Mouse (Mus musculus) embryonic fibroblast, embryonic 13.5 days (primary cell): ENCODE measurements around the gene Liph. TPM values are rescaled to one million over a fixed set of nuclear protein-coding genes. Genes with fewer than 3 reads are reported as not detected.
"Not testable (repeated sequence)": the region's sequence is repeated elsewhere in the genome, so short reads cannot be mapped to it uniquely, and the experiment has no call there.

ENCODE experiments used
- H3K27ac ChIP-seq: 2 replicates; pipeline ENCODE4 v1.5.1; 2012; ENCODE audit warnings: low read length, control low read depth, inconsistent platforms; ENCODE audit not compliant: insufficient read depth
- H3K4me1 ChIP-seq: 2 replicates; pipeline ENCODE4 v1.6.1; 2011; ENCODE audit warnings: low read length; ENCODE audit not compliant: control insufficient read depth, insufficient read depth
- H3K4me3 ChIP-seq: 2 replicates; pipeline ENCODE4 v1.5.1; 2011; ENCODE audit warnings: mild to moderate bottlenecking, control low read depth, low read length; ENCODE audit not compliant: insufficient read depth
- CTCF ChIP-seq: IDR thresholded peaks from 2 replicates; pipeline ENCODE4 v1.5.1; 2011; ENCODE audit warnings: mild to moderate bottlenecking, control low read depth, low read length, moderate library complexity, borderline replicate concordance; ENCODE audit not compliant: insufficient read depth
- POLR2A ChIP-seq: IDR thresholded peaks from 2 replicates; pipeline ENCODE4 v1.6.1; 2011; ENCODE audit warnings: low read depth, mild to moderate bottlenecking, control low read depth, low read length, moderate library complexity
- polyA plus RNA-seq: library from polyadenylated mRNA; stranded (reverse); fragments of >200 nt; gene quantifications from 2 replicates; pipeline ENCODE4 v1.2.4, GENCODE M21; 2011; ENCODE audit warnings: low read depth; ENCODE audit not compliant: missing spikeins, insufficient read length

Gene Liph
- polyA plus RNA-seq, 1 experiment: not detected

DNA sequence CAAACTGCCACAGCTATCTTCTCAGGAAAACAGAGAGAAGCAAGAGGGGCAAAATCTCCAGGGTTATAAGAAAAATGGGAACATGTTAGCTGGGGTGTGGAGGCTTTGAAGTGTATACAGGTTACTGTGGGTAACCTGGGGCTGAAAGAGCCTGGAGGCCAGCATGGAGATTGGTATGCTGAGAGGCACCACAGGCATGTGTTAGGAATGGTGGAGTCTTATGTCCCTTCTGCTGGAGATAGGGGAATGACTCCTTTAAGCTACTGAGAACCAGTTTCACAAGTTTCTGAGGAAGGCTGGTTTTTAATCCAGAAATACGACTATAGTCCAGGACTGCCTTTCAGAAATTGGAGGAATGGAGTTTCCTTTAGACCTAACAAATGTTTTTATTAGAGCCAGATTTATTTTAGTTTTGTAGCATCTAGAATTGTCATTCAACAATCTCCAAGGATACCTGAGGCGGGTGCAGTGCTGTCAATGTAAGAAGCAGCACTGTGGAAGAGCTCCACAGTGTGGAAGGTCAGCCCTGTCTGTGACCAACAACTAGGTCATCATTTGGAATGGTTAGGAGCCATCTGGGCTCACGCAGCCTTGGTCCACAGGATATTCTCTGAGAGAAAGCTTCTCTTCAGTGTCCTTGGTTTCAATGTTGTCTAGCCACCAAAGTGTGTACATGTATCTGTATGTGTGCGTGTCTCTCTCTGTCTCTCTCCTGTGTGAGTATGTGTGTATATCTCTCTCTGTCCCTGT is 4.7 kb upstream of the Liph start:
- Histone ChIP-seq H3K27ac (no peak overlapping the region), H3K4me1 (peaks cover 5% of the 10 kb centered on the region; the same call in 1 of the 2 replicates), H3K4me3 (no peak overlapping the region)
- TF ChIP-seq CTCF (no peak), POLR2A (no peak)

DNA sequence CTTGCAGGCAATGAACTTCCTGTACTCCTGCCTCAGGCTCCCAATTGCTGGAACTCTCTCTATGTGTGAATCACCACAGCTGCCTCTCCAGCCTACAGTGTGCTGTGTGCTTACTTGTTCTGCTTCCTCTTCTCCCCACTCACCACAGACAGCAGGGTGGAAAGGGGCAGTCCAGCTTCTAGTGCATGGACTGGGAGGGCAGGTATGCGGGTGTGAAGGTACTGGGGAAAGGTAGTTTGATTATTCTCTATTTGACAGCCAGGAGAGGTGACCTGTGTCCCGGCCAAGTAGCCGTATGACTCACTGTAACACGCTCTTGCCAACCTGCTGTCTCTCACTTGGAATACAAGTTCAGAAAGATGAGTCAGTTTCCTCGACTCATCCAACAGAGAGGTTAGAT is 2.6 kb upstream of the Liph start:
- no peak overlapping the region for H3K27ac ChIP-seq
- TF ChIP-seq POLR2A: no peak
- no peak for TF ChIP-seq CTCF

DNA sequence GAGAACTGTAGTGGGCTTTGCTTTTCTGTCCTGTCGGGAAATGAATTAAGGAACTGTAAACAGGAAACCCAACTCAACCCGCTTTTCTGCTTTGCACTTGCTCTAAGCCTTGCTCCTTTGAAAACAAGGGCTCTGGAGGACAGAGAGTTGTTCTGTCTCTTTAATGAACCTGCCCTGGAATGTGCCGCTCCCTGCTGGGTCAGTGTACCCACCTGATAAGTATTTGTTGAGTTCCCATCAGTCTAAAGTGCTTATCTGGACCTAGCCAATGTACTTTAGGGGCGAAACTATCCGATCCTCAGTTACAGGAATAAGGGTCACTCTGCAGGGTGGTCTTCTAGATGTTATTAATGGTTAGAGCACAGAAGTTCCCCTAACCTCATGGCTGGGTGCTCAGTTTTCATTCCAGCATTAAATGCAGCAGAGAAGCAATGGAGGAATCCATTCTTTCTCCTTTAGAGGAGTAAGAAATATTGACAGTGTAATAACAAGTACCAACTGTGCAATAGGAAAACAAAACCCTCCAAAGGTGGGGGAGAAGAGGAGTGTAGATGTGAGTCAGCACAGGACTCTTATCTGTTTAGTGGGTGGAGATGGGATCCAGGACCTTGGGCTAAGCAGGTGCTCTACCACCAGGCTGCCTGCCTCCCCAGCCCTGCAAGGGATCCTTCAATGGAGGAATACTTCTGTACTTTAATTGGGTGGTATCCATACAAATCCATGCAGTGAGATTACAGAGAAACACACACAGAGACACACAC is 1.6 kb upstream of the Liph start:
- no peak overlapping the region for H3K4me3 ChIP-seq
- TF ChIP-seq POLR2A (no peak), CTCF (no peak)
- H3K27ac ChIP-seq: no peak overlapping the region
- peaks cover 5% of the 10 kb centered on the region; the same call in 1 of the 2 replicates for H3K4me1 ChIP-seq

More for the DNA sequence above, 2.6 kb upstream of the Liph start:
- Histone ChIP-seq H3K4me1 (peaks cover 5% of the 10 kb centered on the region; the same call in 1 of the 2 replicates), H3K4me3 (no peak overlapping the region)

DNA sequence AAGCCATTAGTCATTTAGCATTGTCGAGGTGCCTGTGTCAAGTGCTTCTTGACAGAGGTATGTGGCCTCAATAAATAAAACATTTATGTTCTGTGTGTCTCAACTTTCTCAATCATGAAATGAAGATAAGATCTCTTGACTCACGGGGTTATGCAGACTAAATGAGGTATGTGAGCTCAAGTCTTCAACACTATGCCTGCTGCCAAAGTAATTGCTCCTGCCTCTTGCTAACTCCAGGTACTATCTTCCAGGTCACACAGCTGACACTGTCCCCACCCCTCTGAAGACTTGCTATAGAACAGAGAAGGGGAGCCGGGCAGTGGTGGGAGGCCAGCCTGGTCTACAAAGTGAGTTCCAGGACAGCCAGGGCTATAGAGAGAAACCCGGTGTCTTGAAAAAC is 939 bp upstream of the Liph start:
- Histone ChIP-seq H3K4me1 (peaks cover 5% of the 10 kb centered on the region; the same call in 1 of the 2 replicates), H3K4me3 (no peak overlapping the region), H3K27ac (no peak overlapping the region)
- TF ChIP-seq CTCF (no peak), POLR2A (no peak)

DNA sequence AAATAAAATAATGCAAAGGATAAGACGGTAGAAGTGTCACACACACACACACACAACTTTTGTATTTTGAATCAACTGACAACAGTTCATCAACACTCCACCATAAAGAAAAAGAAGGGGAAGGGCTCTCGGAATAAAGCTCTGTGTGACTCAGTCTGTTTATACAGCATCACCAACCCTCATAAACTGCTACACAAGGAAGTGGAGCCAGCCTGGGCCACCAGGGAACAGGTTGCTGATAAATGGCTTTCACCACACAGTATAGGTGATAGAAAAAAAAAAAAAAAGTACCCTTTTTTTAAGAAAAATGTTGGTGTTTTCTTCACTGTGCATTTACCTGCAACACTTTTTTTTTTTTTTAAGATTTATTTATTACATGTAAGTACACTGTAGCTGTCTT is 3.7 kb downstream of the Liph start:
- Histone ChIP-seq H3K27ac (no peak overlapping the region), H3K4me3 (no peak overlapping the region), H3K4me1 (no peaks in the 10 kb centered on the region; the same call in 1 of the 2 replicates)
- TF ChIP-seq CTCF (no peak), POLR2A (no peak)

DNA sequence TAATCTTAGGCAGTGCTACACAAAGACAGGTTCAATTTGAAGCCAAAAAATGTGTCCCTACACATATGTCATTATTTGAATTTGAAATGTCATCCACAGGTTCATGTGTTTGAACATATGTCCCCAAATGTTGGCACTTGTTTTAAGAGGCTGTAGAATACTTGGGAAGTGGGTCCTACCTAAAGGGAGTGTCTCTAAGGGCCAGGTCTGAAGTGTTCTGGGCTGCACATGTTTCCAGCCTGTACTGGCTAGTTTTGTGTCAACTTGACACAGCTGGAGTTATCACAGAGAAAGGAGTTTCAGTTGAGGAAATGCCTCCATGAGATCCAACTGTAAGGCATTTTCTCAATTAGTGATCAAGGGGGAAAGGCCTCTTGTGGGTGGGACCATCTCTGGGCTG is 4.6 kb downstream of the Liph start:
- H3K4me3 ChIP-seq, H3K27ac ChIP-seq: not testable (repeated sequence)

DNA sequence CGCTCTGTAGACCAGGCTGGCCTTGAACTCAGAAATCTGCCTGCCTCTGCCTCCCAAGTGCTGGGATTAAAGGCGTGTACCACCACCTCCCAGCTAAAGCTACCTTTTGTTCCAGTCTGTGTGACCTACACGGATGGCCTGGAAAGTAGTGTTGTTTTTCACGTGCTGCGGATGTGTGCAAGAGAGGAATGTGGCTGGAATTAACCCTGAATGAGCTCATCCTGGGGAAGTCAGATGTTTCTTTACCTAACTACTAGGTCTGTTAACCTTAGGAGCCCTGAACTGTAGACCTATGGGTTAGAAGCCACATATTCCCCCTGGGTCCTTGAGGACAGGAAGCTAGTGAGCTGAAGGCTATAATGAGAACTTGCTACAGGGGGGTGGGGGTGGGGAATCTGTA is 7.5 kb downstream of the Liph start:
- no peak overlapping the region for H3K27ac ChIP-seq
- H3K4me3 ChIP-seq: no peak overlapping the region
- H3K4me1 ChIP-seq: no peaks in the 10 kb centered on the region
- TF ChIP-seq POLR2A (no peak), CTCF (no peak)

More for the DNA sequence above, 4.6 kb downstream of the Liph start:
- not testable (repeated sequence) for H3K4me1 ChIP-seq

DNA sequence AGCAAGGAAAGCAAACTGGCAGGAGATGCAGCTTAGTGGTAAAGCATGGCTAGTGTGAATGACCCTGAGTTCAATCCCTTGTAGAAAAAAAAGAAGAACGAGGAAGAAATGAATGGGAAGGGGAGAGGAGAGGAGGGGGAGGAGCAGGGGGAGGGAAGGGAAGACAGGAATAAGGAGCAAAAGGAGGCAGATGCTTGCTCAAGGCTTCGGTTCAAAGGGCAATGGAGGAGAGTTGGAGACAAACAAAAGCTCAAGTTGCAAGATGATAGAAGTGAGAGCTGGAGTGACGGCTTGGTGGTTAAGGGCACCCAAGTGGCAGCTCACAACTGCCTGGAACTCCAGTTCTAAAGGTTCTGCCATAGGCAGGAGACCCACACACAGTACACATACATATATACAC is 9.3 kb downstream of the Liph start:
- no peak overlapping the region for H3K4me3 ChIP-seq
- no peaks in the 10 kb centered on the region for H3K4me1 ChIP-seq
- no peak overlapping the region for H3K27ac ChIP-seq
- no peak for TF ChIP-seq POLR2A
- no peak for TF ChIP-seq CTCF

DNA sequence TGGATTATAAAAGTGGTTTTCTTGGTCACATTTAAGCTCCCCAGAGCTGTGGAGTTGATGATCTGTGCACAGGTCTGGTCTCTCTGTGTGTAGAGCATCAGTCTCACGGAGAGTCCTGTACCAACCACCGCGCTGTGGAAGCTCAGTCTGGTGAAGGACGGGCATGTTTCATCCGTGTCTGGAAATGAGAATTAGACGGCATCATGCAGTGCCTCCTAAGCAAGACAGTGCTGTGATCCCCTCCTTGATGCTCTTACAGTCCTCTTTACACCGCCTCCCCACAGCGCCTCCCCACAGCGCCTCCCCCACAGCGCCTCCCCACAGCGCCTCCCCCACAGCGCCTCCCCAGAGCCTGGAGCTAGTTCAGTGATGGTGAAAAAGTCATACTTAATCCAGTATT is 11.4 kb downstream of the Liph start:
- H3K4me1 ChIP-seq: no peaks in the 10 kb centered on the region
- no peak overlapping the region for H3K4me3 ChIP-seq
- H3K27ac ChIP-seq: no peak overlapping the region
- no peak for TF ChIP-seq CTCF
- no peak for TF ChIP-seq POLR2A

DNA sequence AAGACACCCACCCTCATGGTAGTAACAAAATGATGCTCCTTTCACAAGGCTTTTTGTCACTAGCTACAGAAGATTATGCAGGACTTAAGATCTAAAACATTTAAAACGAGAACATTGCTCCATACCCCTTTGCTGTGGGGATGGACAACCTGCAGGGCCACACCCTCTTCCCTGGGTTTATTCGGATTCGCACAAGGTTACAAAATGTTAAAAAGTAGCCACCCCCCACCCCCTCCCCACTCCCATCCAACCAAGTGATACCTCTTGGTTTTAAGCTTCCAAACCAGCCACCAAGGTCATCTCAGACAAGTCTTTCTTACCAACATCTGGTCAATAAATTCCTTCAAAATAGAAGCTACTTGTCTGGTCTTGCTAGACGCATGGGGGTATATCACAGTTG is 11.9 kb downstream of the Liph start:
- Histone ChIP-seq H3K4me1 (no peaks in the 10 kb centered on the region), H3K27ac (no peak overlapping the region), H3K4me3 (no peak overlapping the region)
- no peak for TF ChIP-seq POLR2A
- no peak for TF ChIP-seq CTCF

DNA sequence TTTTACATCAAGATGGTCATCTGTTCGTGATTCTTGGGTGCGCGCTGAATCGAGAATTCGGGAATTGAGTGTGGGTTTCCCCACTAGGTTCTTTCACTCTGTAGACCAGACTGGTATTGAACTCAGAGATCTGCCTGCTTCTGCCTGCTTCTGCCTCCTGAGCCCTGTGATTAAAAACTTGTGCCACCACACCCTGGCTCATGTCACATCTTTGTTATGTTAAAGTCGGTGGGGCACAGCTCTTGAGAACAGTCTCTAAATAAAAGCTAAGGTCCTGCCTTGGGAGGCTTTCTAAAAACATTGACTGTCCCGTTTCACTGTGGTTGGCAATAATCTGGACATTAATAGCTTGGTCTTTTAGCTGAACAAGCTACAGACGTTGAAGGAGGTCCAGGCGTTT is 12.3 kb downstream of the Liph start:
- TF ChIP-seq POLR2A (no peak), CTCF (no peak)
- H3K4me1 ChIP-seq: no peaks in the 10 kb centered on the region
- H3K4me3 ChIP-seq: no peak overlapping the region

More for the DNA sequence above, 12.3 kb downstream of the Liph start:
- H3K27ac ChIP-seq: no peak overlapping the region
